Mouse (Mus musculus) right cerebral cortex, adult 2 months (tissue): ENCODE data around the gene Sin3a.

Experiments
- DNase-seq, 2 experiments: peaks; one replicate each; pipeline ENCODE4 v3.0.0; 2021 to 2022; ENCODE audit warnings: low spot score in 2 of 2

Sin3a gene

DNA sequence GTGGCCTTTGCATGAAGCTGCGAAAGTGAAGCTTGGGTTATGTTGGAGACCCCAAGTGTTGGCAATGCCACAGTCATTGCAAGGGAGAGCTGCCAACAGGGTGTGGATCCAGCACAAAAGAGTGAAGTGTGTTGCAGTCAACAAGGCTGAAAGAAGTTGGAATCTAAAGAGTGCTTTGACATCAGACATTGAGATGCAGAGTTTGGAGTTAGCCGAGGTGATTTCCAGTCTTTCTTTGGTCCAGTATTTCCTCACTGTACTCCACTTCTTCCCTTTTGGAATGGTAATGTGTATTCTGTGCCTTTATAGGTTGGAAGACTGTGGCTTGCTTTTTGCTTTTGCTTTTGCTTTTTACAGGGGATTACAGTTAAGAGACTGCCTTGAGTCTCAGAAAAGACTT is 94.3 kb downstream of the Sin3a start:
- DNase-seq = no peak

GRCm38 (mm10) chr9:57168411-57168810 is 96.6 kb downstream of the Sin3a start:
- DNase-seq = no peak
